ENCODE assay signal across 8 mouse cellular contexts in the genomic region with DNA sequence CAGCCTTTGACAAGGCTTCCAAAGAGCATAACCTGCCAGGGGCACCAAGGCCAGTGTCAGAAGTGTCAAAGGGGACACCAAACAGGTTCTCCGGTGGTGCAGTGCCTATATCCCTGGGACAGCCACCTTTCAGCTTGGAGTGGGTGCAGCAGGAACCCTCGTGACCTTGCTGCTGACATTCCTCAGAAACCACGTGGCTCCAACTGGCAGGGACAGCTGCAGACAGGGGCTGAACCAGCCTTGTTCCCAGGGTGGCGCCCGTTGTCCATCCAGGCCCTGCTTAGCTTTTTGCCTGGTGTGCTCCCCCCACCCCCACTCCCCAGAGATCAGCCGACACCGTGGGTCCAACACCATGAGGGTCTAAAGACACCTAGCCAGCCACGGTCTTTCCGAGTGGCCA. TPM values are rescaled to one million over a fixed set of nuclear protein-coding genes. Genes with fewer than 3 reads are reported as not detected.
A peak's percentile ranks its signal among the peaks of the same experiment; 100 is the strongest.
DNase-seq lines count a peak whose midpoint lies in the region; ATAC-seq lines count a peak whose summit lies in the region.

Gene Rapsn (plus strand): TSS at position 236 of the 400 bp plus-strand sequence.

- no peaks in the 10 kb centered on the region for H3K27me3 ChIP-seq in heart, embryonic 11.5 days (ENCODE audit: control insufficient read depth, insufficient read depth, low read length)
- no peaks in the 10 kb centered on the region for H3K27me3 ChIP-seq in limb, embryonic 10.5 days (ENCODE audit: low read depth, poor library complexity, severe bottlenecking)
- no peaks in the 10 kb centered on the region for H3K27me3 ChIP-seq in hindbrain, embryonic 13.5 days

- no peaks in the 10 kb centered on the region for H3K36me3 ChIP-seq in heart, embryonic 11.5 days (ENCODE audit: control insufficient read depth, insufficient read depth, low read length)
- no peaks in the 10 kb centered on the region for H3K36me3 ChIP-seq in limb, embryonic 10.5 days
- H3K36me3 ChIP-seq in hindbrain, embryonic 13.5 days, result no peaks in the 10 kb centered on the region

- ATAC-seq in heart, embryonic 11.5 days (replicated peaks; ENCODE audit: insufficient number of reproducible peaks, low FRiP score, low TSS enrichment), result 0 out of 2 replicates have a peak, but pooled peaks have one; percentile 37
- no peak for ATAC-seq in hindbrain, embryonic 13.5 days (ENCODE audit: low FRiP score)

- 0 out of 2 replicates have a peak within 1 kb of the TSS, but pooled peaks have one; percentile 52 for H3K9ac ChIP-seq in heart, embryonic 11.5 days (ENCODE audit: low read depth, low read length)
- H3K9ac ChIP-seq in hindbrain, embryonic 13.5 days, result no peak within 1 kb of the TSS; the same call in 1 of the 2 replicates

- no peak within 1 kb of the TSS for H3K27ac ChIP-seq in heart, embryonic 11.5 days (ENCODE audit: low read depth, low read length)
- H3K27ac ChIP-seq in limb, embryonic 10.5 days, result peak within 1 kb of the TSS; percentile 31
- H3K27ac ChIP-seq in hindbrain, embryonic 13.5 days, result no peak within 1 kb of the TSS

- peak within 1 kb of the TSS; percentile 16 for H3K4me2 ChIP-seq in heart, embryonic 11.5 days
- H3K4me2 ChIP-seq in hindbrain, embryonic 13.5 days, result no peak within 1 kb of the TSS

- DNase-seq in ovary, postnatal 36 days (ENCODE audit: low spot score), result peak; percentile 65
- DNase-seq in ovary, postnatal 10 days (ENCODE audit: low spot score), result no peak
- no peak for DNase-seq in limb, embryonic 10.5 days (ENCODE audit: low spot score)
- no peak for DNase-seq in embryo, embryonic 9.5 days (ENCODE audit: extremely low spot score)
- no peak for DNase-seq in layer of hippocampus, postnatal 10 days (ENCODE audit: low spot score in 2 of 2)
- no peak for DNase-seq in right cerebral cortex, adult 18-20 months

- H3K9me3 ChIP-seq in heart, embryonic 11.5 days (replicated peaks; ENCODE audit: control insufficient read depth, low read length), result no peaks in the 10 kb centered on the region
- no peaks in the 10 kb centered on the region for H3K9me3 ChIP-seq in limb, embryonic 10.5 days (replicated peaks)
- no peaks in the 10 kb centered on the region; the same call in 1 of the 2 replicates for H3K9me3 ChIP-seq in hindbrain, embryonic 13.5 days

- 49% methylated on average over 9 of the region's 9 CpGs for WGBS in heart, embryonic 11.5 days (ENCODE audit: insufficient replicate concordance)
- 68% methylated on average over 9 of the region's 9 CpGs for WGBS in limb, embryonic 10.5 days
- 71% methylated on average over 9 of the region's 9 CpGs for WGBS in hindbrain, embryonic 13.5 days

- peaks cover 9% of the 10 kb centered on the region; the same call in 1 of the 2 replicates for H3K4me1 ChIP-seq in heart, embryonic 11.5 days (ENCODE audit: control insufficient read depth, insufficient read depth, low read length)
- H3K4me1 ChIP-seq in limb, embryonic 10.5 days, result peaks cover 7% of the 10 kb centered on the region
- H3K4me1 ChIP-seq in hindbrain, embryonic 13.5 days (replicated peaks), result no peaks in the 10 kb centered on the region

- H3K4me3 ChIP-seq in heart, embryonic 11.5 days (ENCODE audit: low read depth, low read length), result 0 out of 2 replicates have a peak within 1 kb of the TSS, but pooled peaks have one; percentile 12
- no peak within 1 kb of the TSS for H3K4me3 ChIP-seq in limb, embryonic 10.5 days
- H3K4me3 ChIP-seq in hindbrain, embryonic 13.5 days, result no peak within 1 kb of the TSS

RNA-seq across cellular contexts. Expression of gene Rapsn, which starts in this region (rescaled TPM):
- 11.1 and 11.3 TPM in 2 replicates for polyA plus RNA-seq in heart, embryonic 11.5 days (2014; fragmentation: Nextera tagmentation; extraction: Ambion mirVana)
- 0.30 and 1.4 TPM in 2 replicates for polyA plus RNA-seq in limb, embryonic 10.5 days (2016; fragmentation: Nextera tagmentation; extraction: Ambion mirVana)
- total RNA-seq in layer of hippocampus, postnatal 10 days (2021), result under 1 TPM in 1 of 2 experiments, not detected in 1; 0.57 TPM
- 0.99 and 1.6 TPM in 2 replicates for polyA plus RNA-seq in hindbrain, embryonic 13.5 days (2015; fragmentation: Nextera tagmentation; extraction: Ambion mirVana)
